Mouse (Mus musculus) hindbrain, embryonic 11.5 days (tissue): ENCODE data around the gene Snai1. TPM values are rescaled to one million over a fixed set of nuclear protein-coding genes. Genes with fewer than 3 reads are reported as not detected.
A peak's percentile ranks its signal among the peaks of the same experiment; 100 is the strongest.

Experiments used
- ATAC-seq: fragments of 200-750 bp; cut with Nextera tagmentation; 2 replicates; pipeline ENCODE4 v1.8.0; 2017; ENCODE audit warnings: mild to moderate bottlenecking, moderate TSS enrichment, moderate library complexity; ENCODE audit not compliant: low FRiP score
- DNase-seq: peaks from one replicate; pipeline ENCODE4 v3.0.0-alpha.2; 2015; ENCODE audit warnings: low spot score
- H3K27ac ChIP-seq: fragments of 300-500 bp; sonication (generic); 2 replicates; pipeline ENCODE4 v1.5.1; 2014; ENCODE audit warnings: mild to moderate bottlenecking, low read depth, low read length
- H3K27me3 ChIP-seq: fragments of 300-500 bp; sonication (generic); 2 replicates; pipeline ENCODE4 v1.6.1; 2014; ENCODE audit warnings: mild to moderate bottlenecking, low read length, moderate library complexity, mixed read lengths; ENCODE audit not compliant: control insufficient read depth, insufficient read depth
- H3K36me3 ChIP-seq: fragments of 300-500 bp; sonication (generic); 2 replicates; pipeline ENCODE4 v1.6.1; 2014; ENCODE audit warnings: mild to moderate bottlenecking, low read length, moderate library complexity, mixed read lengths; ENCODE audit not compliant: control insufficient read depth, insufficient read depth
- H3K4me1 ChIP-seq: fragments of 300-500 bp; sonication (generic); replicated peaks from 2 replicates; pipeline ENCODE4 v1.6.1; 2014; ENCODE audit warnings: low read length, mixed read lengths; ENCODE audit not compliant: control insufficient read depth, insufficient read depth
- H3K4me2 ChIP-seq: fragments of 300-500 bp; sonication (generic); replicated peaks from 2 replicates; pipeline ENCODE4 v1.6.1; 2014; ENCODE audit warnings: mild to moderate bottlenecking, low read depth, low read length
- H3K4me3 ChIP-seq: fragments of 300-500 bp; sonication (generic); 2 replicates; pipeline ENCODE4 v1.5.1; 2014; ENCODE audit warnings: low read depth, low read length
- H3K9ac ChIP-seq: fragments of 300-500 bp; sonication (generic); 2 replicates; pipeline ENCODE4 v1.6.1; 2014; ENCODE audit warnings: low read depth, low read length
- H3K9me3 ChIP-seq: fragments of 300-500 bp; sonication (generic); 2 replicates; pipeline ENCODE4 v1.6.1; 2016; ENCODE audit warnings: low read length; ENCODE audit not compliant: control insufficient read depth
- WGBS: fragments of 180-500 bp; shearing (Covaris S2); extraction: QIAGEN DNeasy Blood & Tissue Kit; methylation state at CpG from one replicate; pipeline ENCODE4 v1.1.7; 2014; 5-methylcytosine and 5-hydroxymethylcytosine counted together
- polyA plus RNA-seq: library from polyadenylated mRNA; unstranded; fragments of >200 nt; fragmentation: Nextera tagmentation; extraction: Ambion mirVana; gene quantifications from 2 replicates; pipeline ENCODE4 v1.2.1, GENCODE M21; 2014

The Snai1 gene
- polyA plus RNA-seq: 27.6 and 29.5 TPM in 2 replicates

DNA sequence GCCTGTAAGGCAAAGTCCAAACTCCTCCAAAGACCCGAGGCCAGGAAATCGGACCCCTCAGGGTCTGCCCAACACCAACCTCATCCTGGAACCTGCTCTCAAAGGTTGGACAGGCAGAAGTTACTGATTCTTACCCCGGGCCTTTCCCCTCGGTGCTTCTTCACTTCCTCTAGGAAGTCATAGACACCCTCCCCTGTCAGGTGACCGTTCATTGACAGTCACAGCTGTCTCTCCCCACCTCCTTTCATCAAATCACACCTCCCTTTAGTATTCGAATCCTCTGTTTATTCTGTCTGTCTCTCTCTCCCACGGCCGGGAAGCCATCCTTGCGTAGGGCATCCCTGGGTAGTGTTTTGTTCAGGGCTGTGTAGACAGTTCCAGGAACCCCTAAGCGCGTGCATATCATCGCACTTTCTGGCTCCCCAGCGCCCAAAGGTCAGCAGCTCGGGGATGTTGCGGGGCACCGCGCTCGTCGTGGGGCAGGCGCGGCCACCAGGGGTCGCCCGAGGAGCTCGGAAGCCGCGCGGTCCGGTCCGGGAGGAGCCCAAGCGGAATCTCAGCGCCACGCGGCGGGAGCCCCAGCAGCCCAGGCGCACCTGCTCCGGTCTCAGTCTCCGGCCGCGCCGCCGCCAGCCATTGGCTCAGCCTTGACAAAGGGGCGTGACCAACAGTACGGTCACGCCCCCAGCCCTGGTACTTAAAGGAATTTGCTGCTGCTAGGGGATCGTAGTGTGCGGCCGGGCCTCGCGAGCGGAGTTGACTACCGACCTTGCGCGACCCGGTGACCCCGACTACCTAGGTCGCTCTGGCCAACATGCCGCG is at the start of gene Snai1:
Gene Snai1, plus strand, starts transcription at position 720 of the 822 bp plus-strand sequence.
- Histone ChIP-seq H3K4me1 (peaks cover 16% of the 10 kb centered on the region), H3K27me3 (peaks cover 42% of the 10 kb centered on the region), H3K27ac (no peak within 1 kb of the TSS; the same call in 1 of the 2 replicates)

DNA sequence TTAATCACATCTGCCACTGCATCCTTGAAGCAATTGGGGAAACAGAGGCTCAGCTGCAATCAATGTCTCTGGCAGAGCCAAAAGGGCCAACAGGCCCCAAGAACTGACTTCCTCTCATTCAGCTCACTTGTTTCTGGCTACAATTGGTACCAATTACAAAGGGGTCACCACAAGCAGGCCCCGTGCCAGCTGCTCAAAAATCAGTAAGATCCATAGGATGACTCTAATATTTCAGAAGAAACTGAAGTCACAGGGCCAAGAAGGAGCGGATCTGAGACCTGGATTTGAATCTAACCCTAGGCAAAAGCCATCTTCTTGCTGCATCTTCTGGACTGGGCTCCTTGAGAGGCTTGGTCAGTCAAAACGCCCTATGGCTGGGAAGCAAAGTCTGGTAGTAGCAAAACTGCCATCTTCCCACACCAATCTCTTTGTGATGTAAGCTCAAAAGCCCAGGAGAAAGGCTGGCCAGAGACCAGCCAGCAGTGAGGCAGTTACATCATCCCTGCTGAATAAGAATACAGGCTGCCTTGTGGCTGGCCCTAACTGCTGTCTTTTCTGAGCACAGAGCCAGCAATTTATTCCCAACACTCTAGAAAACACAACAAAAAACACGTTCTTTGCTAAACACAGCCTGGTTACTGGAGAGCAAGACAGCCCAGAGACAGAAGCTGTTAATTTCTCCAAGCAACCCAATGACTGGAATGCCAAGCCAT is 47.0 kb upstream of the Snai1 start:
- H3K27ac ChIP-seq: no peak overlapping the region
- H3K4me3 ChIP-seq: peak overlapping the region; percentile 100; the same call in 1 of the 2 replicates
- peak overlapping the region; percentile 95; the same call in 1 of the 2 replicates for H3K4me2 ChIP-seq
- H3K36me3 ChIP-seq: no peaks in the 10 kb centered on the region
- DNase-seq: no peak
- ATAC-seq: no peak
- peaks cover 6% of the 10 kb centered on the region; the same call in 1 of the 2 replicates for H3K4me1 ChIP-seq
- H3K27me3 ChIP-seq: no peaks in the 10 kb centered on the region
- no peaks in the 10 kb centered on the region for H3K9me3 ChIP-seq
- WGBS: 83% methylated on average over 4 of the region's 4 CpGs
- no peak overlapping the region for H3K9ac ChIP-seq

More for the DNA sequence above, at the start of gene Snai1:
- 2% methylated on average over 57 of the region's 58 CpGs for WGBS
- peak within 1 kb of the TSS; percentile 72 for H3K4me2 ChIP-seq
- peak within 1 kb of the TSS; percentile 43 for H3K4me3 ChIP-seq
- ATAC-seq: peak; percentile 95
- H3K36me3 ChIP-seq: no peaks in the 10 kb centered on the region
- H3K9ac ChIP-seq: peak within 1 kb of the TSS; percentile 40; the same call in 1 of the 2 replicates
- peak; percentile 96 for DNase-seq
- no peaks in the 10 kb centered on the region for H3K9me3 ChIP-seq

DNA sequence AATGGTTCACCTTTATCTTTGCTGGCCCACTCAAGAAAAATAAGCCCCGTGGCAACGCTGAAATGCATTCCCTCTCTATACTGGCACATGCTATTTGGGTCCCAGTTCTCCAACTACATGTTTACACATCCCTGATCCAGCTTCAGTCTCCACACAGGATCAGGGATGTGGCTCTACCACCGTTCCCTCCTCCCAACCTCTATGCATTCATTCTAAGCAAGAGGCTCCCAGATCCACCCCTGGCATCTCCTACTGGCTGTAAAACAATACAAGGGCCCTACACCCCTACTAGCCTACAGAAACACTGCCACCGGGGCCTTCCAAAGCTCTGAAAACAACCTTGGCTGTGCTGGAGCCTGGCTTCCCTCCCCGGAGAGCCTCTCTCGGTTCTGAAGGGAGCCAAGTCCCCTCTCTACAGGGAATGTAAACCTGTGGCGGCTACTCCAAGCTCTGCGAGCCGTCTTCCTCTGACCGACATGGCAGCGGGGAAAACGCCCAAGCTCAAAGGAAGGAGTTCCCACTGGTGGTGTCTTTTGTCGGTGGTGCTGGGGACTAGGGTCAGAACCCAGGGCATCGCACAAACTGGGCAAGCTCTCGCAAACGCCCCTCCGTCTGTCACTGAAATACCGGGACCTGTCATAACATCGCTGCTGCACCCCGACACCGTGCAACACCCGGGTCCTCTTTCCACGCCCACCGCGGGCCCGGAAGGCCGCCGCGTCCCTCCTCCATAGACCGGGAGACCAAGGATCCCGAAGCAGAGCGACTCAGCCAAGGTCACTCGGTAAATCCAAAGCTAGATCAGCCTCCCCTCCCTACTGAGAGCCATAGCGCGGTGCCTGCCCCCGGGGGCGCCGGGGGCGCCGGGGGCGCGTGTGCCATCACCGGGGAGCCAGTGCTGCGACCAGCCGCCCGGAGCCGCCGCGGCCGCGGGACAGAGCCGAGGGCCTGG is 46.0 kb upstream of the Snai1 start, which contains the start of gene Rnf114:
Gene Rnf114, plus strand, starts transcription at position 889 of the 952 bp plus-strand sequence.
- Histone ChIP-seq H3K9me3 (no peaks in the 10 kb centered on the region), H3K9ac (peak within 1 kb of the TSS; percentile 87), H3K27me3 (no peaks in the 10 kb centered on the region), H3K27ac (peak within 1 kb of the TSS; percentile 94), H3K4me2 (peak within 1 kb of the TSS; percentile 95), H3K4me1 (peaks cover 6% of the 10 kb centered on the region; the same call in 1 of the 2 replicates), H3K4me3 (peak within 1 kb of the TSS; percentile 100), H3K36me3 (no peaks in the 10 kb centered on the region)
- DNase-seq (no peak), ATAC-seq (peak; percentile 58)
- WGBS: 4% methylated on average over 49 of the region's 52 CpGs

DNA sequence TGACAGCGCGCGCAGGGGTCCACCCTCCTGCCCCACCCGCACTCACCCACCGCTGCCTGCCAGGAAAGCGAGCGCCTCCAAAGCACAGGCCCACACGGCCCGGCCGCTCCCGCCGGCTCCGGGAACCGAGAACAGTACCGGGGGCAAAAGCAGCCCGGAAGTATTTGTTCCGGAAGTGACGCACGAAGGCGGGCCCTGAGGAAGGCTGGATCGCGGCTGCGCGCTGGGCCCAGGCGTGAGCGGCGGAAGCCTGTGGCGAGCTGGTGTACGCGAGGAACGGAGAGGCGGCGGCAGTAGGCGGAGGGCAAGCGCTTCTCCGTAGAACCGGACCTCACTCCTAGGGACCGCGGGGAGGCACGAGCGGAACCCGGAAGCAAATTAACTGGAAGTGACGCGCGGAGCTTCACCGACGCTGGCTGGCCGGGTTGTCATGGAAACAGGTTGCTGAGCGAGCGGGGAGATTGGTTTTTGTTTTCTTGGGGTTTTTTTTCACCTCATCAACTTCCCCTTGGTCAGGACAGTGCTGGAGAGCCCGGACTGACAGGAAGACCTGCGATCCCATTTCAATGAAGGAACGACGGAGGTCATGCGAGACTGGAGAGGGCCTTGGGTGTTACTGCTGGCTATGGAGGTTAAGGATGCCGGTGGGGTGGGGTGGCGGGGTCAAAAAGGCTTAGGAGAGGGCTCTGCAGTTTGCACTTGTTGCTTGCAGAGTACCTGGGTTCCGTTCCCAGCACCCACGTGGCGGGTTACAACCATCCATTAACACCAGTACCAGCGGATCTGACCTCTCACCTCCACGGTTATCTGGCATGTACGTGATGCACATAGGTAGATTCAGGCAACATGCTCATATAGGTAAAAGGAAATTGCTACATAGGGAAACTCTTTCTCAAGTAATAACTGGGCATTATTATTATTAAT is 45.0 kb upstream of the Snai1 start, which contains the start of gene Spata2:
Gene Spata2, minus strand, starts transcription at position 175 of the 924 bp plus-strand sequence.
- 2% methylated on average over 63 of the region's 63 CpGs for WGBS

DNA sequence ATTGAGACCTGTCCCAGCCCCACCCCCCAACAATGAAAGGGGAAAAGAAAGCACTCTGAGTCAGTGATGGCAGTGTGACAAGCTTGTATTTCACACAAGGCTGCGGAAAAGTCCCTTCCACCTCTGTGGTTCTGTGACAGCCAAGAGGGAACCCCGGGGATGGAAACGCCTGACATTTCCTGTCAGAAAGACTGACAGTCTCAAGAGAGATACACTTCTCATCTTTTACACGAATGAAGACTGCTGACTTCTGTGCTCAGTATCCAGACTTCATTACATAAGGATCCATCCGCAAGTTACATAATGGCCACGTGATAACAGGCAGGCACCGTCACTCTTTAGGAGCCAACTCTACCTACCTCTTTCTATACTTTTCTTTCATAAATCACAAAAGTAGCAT is 41.6 kb upstream of the Snai1 start:
- WGBS: 86% methylated on average over 7 of the region's 7 CpGs
- Histone ChIP-seq H3K4me2 (no peak overlapping the region), H3K4me3 (no peak overlapping the region), H3K27me3 (no peaks in the 10 kb centered on the region), H3K9ac (no peak overlapping the region), H3K36me3 (no peaks in the 10 kb centered on the region), H3K27ac (no peak overlapping the region), H3K9me3 (no peaks in the 10 kb centered on the region), H3K4me1 (peaks cover 6% of the 10 kb centered on the region; the same call in 1 of the 2 replicates)
- ATAC-seq: no peak
- DNase-seq: no peak

More for the DNA sequence above, 45.0 kb upstream of the Snai1 start, which contains the start of gene Spata2:
- DNase-seq (peak; percentile 93), ATAC-seq (peak; percentile 92)
- peak within 1 kb of the TSS; percentile 100 for H3K4me3 ChIP-seq
- peak within 1 kb of the TSS; percentile 94 for H3K27ac ChIP-seq
- no peaks in the 10 kb centered on the region for H3K36me3 ChIP-seq
- H3K9me3 ChIP-seq: no peaks in the 10 kb centered on the region
- no peaks in the 10 kb centered on the region for H3K27me3 ChIP-seq
- H3K4me1 ChIP-seq: peaks cover 6% of the 10 kb centered on the region; the same call in 1 of the 2 replicates
- peak within 1 kb of the TSS; percentile 87 for H3K9ac ChIP-seq
- H3K4me2 ChIP-seq: peak within 1 kb of the TSS; percentile 95

DNA sequence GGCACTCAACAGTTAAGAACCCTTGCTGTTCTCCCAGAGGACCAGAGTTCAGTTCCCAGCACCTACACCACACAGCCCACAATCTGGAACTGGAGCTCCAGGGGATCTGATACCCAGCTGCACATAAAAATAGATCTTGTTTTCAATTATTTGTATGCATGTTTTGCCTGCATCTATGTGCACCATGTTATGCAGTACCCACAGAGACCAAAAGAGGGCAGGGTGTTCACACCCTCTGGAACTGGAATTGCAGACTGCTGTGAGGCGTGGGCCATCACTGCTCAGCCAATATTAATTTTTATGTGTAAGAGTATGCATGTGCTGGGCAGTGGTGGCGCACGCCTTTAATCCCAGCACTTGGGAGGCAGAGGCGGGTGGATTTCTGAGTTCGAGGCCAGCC is 40.7 kb upstream of the Snai1 start:
- 84% methylated on average over 5 of the region's 5 CpGs for WGBS
- H3K9ac ChIP-seq: no peak overlapping the region
- peak; percentile 54 for DNase-seq

DNA sequence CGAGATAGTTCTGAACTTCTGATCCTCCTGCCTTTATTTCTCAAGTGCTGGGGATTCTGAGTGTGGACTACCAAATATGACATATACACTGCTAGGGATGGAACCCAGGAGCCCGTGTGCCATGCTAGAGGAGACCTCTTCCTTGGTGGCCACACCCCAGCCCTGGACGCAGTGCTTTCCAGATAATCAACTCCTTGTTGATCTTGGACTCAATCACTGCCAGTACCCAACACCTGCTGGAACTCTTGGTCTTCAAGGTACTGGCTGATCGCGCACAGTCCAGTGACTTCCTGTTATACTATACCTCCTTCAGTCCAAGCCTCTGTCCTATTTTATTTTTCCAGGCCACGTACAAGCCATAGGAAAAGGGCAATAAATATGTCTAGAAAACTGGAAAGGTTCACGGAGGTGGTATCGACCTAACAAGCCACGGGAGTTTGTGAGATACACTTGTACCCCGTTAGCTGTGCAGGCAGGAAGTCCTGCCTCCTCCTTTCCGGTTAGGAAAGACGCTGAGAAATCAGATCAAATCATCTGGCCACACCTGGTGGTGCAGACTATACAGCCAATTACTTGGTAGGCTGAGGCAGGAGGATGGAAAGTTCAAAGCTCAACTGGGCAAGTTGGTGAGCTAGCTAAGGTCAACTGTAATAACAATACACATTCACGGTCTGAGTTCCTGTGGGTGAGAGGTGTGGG is 35.3 kb upstream of the Snai1 start:
- H3K9me3 ChIP-seq: no peaks in the 10 kb centered on the region
- peaks cover 4% of the 10 kb centered on the region; the same call in 1 of the 2 replicates for H3K36me3 ChIP-seq
- DNase-seq (no peak), ATAC-seq (no peak; the same call in none of the 2 replicates)
- H3K9ac ChIP-seq: no peak overlapping the region
- H3K4me2 ChIP-seq: peak overlapping the region; percentile 81
- no peak overlapping the region for H3K27ac ChIP-seq
- H3K4me3 ChIP-seq: peak overlapping the region; percentile 98
- no peaks in the 10 kb centered on the region for H3K27me3 ChIP-seq
- WGBS: 54% methylated on average over 13 of the region's 13 CpGs
- H3K4me1 ChIP-seq: peaks cover 6% of the 10 kb centered on the region; the same call in 1 of the 2 replicates

More for the DNA sequence above, 40.7 kb upstream of the Snai1 start:
- Histone ChIP-seq H3K4me3 (no peak overlapping the region), H3K4me1 (no peaks in the 10 kb centered on the region), H3K9me3 (no peaks in the 10 kb centered on the region), H3K36me3 (no peaks in the 10 kb centered on the region), H3K27ac (no peak overlapping the region), H3K27me3 (no peaks in the 10 kb centered on the region), H3K4me2 (no peak overlapping the region)
- ATAC-seq: no peak
